Mouse (Mus musculus) hindbrain, embryonic 14.5 days (tissue): ENCODE results near the gene Gskip. TPM values are rescaled to one million over a fixed set of nuclear protein-coding genes. Genes with fewer than 3 reads are reported as not detected.

ENCODE experiments used
- ATAC-seq: fragments of 200-750 bp; cut with Nextera tagmentation; 2 replicates; pipeline ENCODE4 v1.8.0; 2017; ENCODE audit warnings: moderate number of reproducible peaks, mild to moderate bottlenecking, moderate TSS enrichment, moderate library complexity; ENCODE audit not compliant: low FRiP score
- DNase-seq: peaks from one replicate; pipeline ENCODE4 v3.0.0-alpha.2; 2015; ENCODE audit warnings: low spot score
- H3K27ac ChIP-seq: fragments of 300-500 bp; sonication (generic); 2 replicates; pipeline ENCODE4 v1.5.1; 2014; ENCODE audit warnings: mild to moderate bottlenecking, moderate library complexity
- H3K27me3 ChIP-seq: fragments of 300-500 bp; sonication (generic); 2 replicates; pipeline ENCODE4 v1.6.1; 2014; ENCODE audit warnings: mild to moderate bottlenecking, low read length, mixed read lengths; ENCODE audit not compliant: control insufficient read depth, insufficient read depth
- H3K36me3 ChIP-seq: fragments of 300-500 bp; sonication (generic); replicated peaks from 2 replicates; pipeline ENCODE4 v1.6.1; 2014; ENCODE audit not compliant: control insufficient read depth, insufficient read depth
- H3K4me1 ChIP-seq: fragments of 300-500 bp; sonication (generic); replicated peaks from 2 replicates; pipeline ENCODE4 v1.6.1; 2014; ENCODE audit warnings: antibody characterized with exemption, low read length, mixed read lengths; ENCODE audit not compliant: control insufficient read depth, insufficient read depth
- H3K4me2 ChIP-seq: fragments of 300-500 bp; sonication (generic); replicated peaks from 2 replicates; pipeline ENCODE4 v1.6.1; 2014; ENCODE audit warnings: mild to moderate bottlenecking, moderate library complexity
- H3K4me3 ChIP-seq: fragments of 300-500 bp; sonication (generic); replicated peaks from 2 replicates; pipeline ENCODE4 v1.5.1; 2014; ENCODE audit warnings: mild to moderate bottlenecking, low read length
- H3K9ac ChIP-seq: fragments of 300-500 bp; sonication (generic); 2 replicates; pipeline ENCODE4 v1.6.1; 2014
- H3K9me3 ChIP-seq: fragments of 300-500 bp; sonication (generic); 2 replicates; pipeline ENCODE4 v1.6.1; 2016; ENCODE audit warnings: low read length; ENCODE audit not compliant: control insufficient read depth
- WGBS: fragments of 180-500 bp; shearing (Covaris S2); extraction: QIAGEN DNeasy Blood & Tissue Kit; methylation state at CpG from one replicate; pipeline ENCODE4 v1.1.7; 2014; 5-methylcytosine and 5-hydroxymethylcytosine counted together
- polyA plus RNA-seq: library from polyadenylated mRNA; unstranded; fragments of >200 nt; fragmentation: Nextera tagmentation; extraction: Ambion mirVana; gene quantifications from 2 replicates; pipeline ENCODE4 v1.2.1, GENCODE M21; 2014

Gskip gene
- 28.3 and 30.1 TPM in 2 replicates for polyA plus RNA-seq

GRCm38 (mm10) chr12:105683933-105684901, at the start of gene Gskip:
TSS of gene Gskip (plus strand) at chr12:105684829.
- Histone ChIP-seq H3K36me3 (peaks cover 7% of the 10 kb centered on the region), H3K9me3 (no peaks in the 10 kb centered on the region), H3K27me3 (no peaks in the 10 kb centered on the region), H3K4me1 (peaks cover 31% of the 10 kb centered on the region), H3K9ac (peak within 1 kb of the TSS; percentile 82), H3K4me3 (peak within 1 kb of the TSS; percentile 86), H3K27ac (peak within 1 kb of the TSS; percentile 95), H3K4me2 (peak within 1 kb of the TSS; percentile 84)
- peak; percentile 57 for DNase-seq
- WGBS: 2% methylated on average over 40 of the region's 41 CpGs
- peak; percentile 47 for ATAC-seq

DNA sequence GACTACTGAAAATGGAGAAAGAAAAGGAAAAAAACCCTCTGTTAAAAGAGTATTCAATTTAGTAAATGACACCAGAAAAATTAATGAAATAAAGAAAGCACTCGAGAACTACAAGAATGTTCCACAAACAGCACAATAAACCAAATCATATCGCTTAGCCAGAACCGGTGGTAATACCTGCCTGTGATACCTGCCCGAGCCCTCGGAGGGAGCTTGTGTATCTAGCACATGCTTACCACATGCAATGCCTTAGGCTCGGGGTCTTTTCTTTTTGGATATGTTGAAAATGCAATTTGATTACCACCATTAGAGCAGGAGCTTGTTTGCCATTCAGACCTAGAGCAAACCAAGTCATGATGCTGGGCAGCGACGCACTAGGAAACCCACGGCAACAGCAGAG, 48.1 kb upstream of the Gskip start:
- no peak overlapping the region for H3K27ac ChIP-seq
- H3K9me3 ChIP-seq: no peaks in the 10 kb centered on the region
- no peaks in the 10 kb centered on the region for H3K4me1 ChIP-seq
- H3K36me3 ChIP-seq: peaks cover 96% of the 10 kb centered on the region
- WGBS: 92% methylated on average over 9 of the region's 9 CpGs
- H3K27me3 ChIP-seq: no peaks in the 10 kb centered on the region
- DNase-seq: no peak
- no peak for ATAC-seq
- no peak overlapping the region for H3K9ac ChIP-seq
- H3K4me2 ChIP-seq: no peak overlapping the region
- no peak overlapping the region for H3K4me3 ChIP-seq

GRCm38 (mm10) chr12:105637554-105637953, 47.1 kb upstream of the Gskip start:
- no peak overlapping the region for H3K9ac ChIP-seq
- ATAC-seq: no peak
- no peak overlapping the region for H3K27ac ChIP-seq
- 79% methylated on average over 4 of the region's 4 CpGs for WGBS
- no peaks in the 10 kb centered on the region for H3K9me3 ChIP-seq
- H3K4me1 ChIP-seq: no peaks in the 10 kb centered on the region
- no peak overlapping the region for H3K4me3 ChIP-seq
- peaks cover 99% of the 10 kb centered on the region for H3K36me3 ChIP-seq
- DNase-seq: no peak
- no peaks in the 10 kb centered on the region for H3K27me3 ChIP-seq
- H3K4me2 ChIP-seq: no peak overlapping the region

- H3K4me2 ChIP-seq: no peak overlapping the region
- H3K4me3 ChIP-seq: no peak overlapping the region
- peaks cover 97% of the 10 kb centered on the region for H3K36me3 ChIP-seq
- ATAC-seq: no peak
- DNase-seq: no peak
- H3K27ac ChIP-seq: no peak overlapping the region
- no peaks in the 10 kb centered on the region for H3K4me1 ChIP-seq
- no peaks in the 10 kb centered on the region for H3K9me3 ChIP-seq
- WGBS: 96% methylated on average over 11 of the region's 11 CpGs
- no peaks in the 10 kb centered on the region for H3K27me3 ChIP-seq
- H3K9ac ChIP-seq: no peak overlapping the region
Measured at GRCm38 (mm10) chr12:105642770-105643321, 41.8 kb upstream of the Gskip start.

DNA sequence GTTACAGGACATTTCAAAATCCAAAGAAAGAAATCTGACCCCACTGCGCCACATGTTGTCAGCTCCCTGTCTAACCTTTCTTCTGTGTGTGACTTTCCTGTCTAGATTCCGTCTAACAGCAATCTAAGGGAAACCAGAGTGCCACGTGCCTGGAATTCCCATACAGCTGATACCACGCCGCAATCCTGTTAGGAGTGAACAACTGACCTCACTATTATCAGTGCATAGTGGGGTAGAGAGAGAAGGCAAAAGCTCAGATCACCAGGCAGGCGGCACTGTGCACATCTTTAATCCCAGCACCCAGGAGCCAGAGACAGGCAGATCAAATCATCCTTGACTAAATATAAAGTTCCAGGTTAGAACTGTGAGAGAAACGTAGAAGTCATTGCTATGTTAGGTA, 28.8 kb upstream of the Gskip start:
- 96% methylated on average over 7 of the region's 7 CpGs for WGBS
- DNase-seq: no peak
- no peak overlapping the region for H3K9ac ChIP-seq
- no peak overlapping the region for H3K27ac ChIP-seq
- ATAC-seq: no peak
- H3K36me3 ChIP-seq: peaks cover 99% of the 10 kb centered on the region
- no peak overlapping the region for H3K4me2 ChIP-seq
- no peak overlapping the region for H3K4me3 ChIP-seq
- no peaks in the 10 kb centered on the region for H3K4me1 ChIP-seq
- H3K9me3 ChIP-seq: no peaks in the 10 kb centered on the region
- H3K27me3 ChIP-seq: no peaks in the 10 kb centered on the region

DNA sequence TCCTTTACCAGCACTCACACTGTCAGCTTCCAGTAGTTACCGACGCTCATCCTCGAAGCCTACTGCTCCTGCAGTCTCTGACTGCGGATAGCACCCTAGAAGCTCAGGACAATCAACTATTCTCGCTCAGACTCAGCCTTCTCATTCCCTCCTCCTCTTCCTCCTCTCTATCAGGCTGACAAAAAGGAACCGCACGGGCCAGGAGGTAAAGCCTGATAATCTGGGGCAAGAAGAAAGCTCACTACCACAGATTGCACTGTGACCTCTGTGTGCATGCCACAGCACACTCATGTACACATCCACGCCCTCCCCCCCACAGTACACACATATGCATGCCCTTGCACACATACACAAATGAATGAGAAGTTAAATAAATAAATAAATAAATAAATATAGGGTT, 8.4 kb upstream of the Gskip start:
- peaks cover 22% of the 10 kb centered on the region for H3K36me3 ChIP-seq
- DNase-seq: no peak
- H3K9me3 ChIP-seq: no peaks in the 10 kb centered on the region
- H3K27me3 ChIP-seq: no peaks in the 10 kb centered on the region
- no peak overlapping the region for H3K4me3 ChIP-seq
- no peaks in the 10 kb centered on the region; the same call in 1 of the 2 replicates for H3K4me1 ChIP-seq
- no peak overlapping the region for H3K27ac ChIP-seq
- ATAC-seq: no peak
- no peak overlapping the region for H3K4me2 ChIP-seq
- H3K9ac ChIP-seq: no peak overlapping the region
- WGBS: 90% methylated on average over 8 of the region's 8 CpGs

GRCm38 (mm10) chr12:105678211-105678610, 6.4 kb upstream of the Gskip start:
- H3K4me2 ChIP-seq: no peak overlapping the region
- no peaks in the 10 kb centered on the region for H3K27me3 ChIP-seq
- H3K4me1 ChIP-seq: peaks cover 9% of the 10 kb centered on the region
- H3K9ac ChIP-seq: no peak overlapping the region
- no peak overlapping the region for H3K27ac ChIP-seq
- WGBS: 95% methylated on average over 7 of the region's 7 CpGs
- ATAC-seq (no peak), DNase-seq (no peak)
- no peaks in the 10 kb centered on the region for H3K9me3 ChIP-seq
- no peak overlapping the region for H3K4me3 ChIP-seq
- peaks cover 12% of the 10 kb centered on the region for H3K36me3 ChIP-seq

DNA sequence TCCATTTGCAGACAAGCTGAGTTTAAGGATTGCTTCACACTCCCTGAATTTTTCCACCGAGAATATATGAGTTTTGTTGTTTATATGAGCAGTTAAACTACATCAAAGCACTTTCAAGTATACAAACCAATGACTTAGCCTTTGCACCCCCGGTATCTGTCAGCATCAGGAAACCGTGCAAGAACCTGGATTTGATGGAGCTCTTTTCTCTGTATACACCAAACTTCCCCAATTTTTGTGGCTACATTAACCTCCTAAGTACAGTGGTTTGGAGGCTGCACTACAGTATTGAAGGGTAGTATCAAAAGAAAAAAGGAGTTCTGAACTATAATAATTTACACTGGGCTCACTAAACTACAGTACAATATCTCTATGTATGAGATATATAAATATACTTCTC, 5.9 kb upstream of the Gskip start:
- DNase-seq: no peak
- no peak overlapping the region for H3K9ac ChIP-seq
- H3K4me2 ChIP-seq: no peak overlapping the region
- H3K4me3 ChIP-seq: no peak overlapping the region
- H3K9me3 ChIP-seq: no peaks in the 10 kb centered on the region
- peaks cover 7% of the 10 kb centered on the region for H3K36me3 ChIP-seq
- H3K4me1 ChIP-seq: peaks cover 15% of the 10 kb centered on the region
- H3K27me3 ChIP-seq: no peaks in the 10 kb centered on the region
- H3K27ac ChIP-seq: no peak overlapping the region
- no peak for ATAC-seq
- WGBS: 93% methylated on average over 3 of the region's 3 CpGs

DNA sequence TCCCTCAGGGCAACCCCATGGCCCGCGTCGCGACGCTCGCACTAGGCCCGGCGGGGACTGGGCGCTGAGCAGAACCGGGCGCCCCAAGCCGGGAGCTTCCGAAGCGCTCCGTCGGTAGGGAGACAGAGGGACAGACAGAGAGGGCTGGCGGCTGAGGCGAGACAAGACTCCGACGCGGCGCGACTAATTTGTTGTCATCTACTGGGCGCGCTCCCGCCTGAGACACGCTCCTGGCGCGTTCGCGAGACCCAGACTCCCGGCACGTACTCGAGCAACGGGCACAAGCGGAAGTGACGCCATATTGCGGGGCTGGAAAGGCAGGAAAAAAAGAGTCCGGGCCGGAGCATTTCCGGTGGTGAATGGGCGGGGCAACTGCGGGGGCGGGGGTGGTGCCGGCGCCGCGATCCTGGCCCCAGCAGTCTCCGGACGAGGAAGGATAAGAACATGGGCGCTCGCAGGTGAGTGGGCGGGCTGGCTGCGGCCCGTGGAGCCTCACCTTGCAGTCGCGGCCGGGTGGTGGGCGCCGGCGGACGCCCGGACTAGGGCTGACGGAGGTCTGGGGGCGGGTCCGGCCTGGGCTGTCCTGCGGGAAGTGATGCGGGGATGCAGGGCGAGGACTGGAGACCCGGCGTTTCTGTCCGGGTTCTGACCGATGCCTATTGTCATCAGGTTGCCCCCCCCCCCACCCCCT, 517 bp downstream of the Gskip start, which contains the start of gene Atg2b:
Gene Atg2b, minus strand, starts transcription at position 211 of the 691 bp plus-strand sequence.
- H3K9ac ChIP-seq: peak within 1 kb of the TSS; percentile 82

More for the DNA sequence above, 517 bp downstream of the Gskip start, which contains the start of gene Atg2b:
- H3K4me1 ChIP-seq: peaks cover 31% of the 10 kb centered on the region
- WGBS: 3% methylated on average over 70 of the region's 73 CpGs
- H3K4me2 ChIP-seq: peak within 1 kb of the TSS; percentile 84
- DNase-seq: peak; percentile 99
- H3K9me3 ChIP-seq: no peaks in the 10 kb centered on the region
- H3K4me3 ChIP-seq: peak within 1 kb of the TSS; percentile 86
- no peaks in the 10 kb centered on the region for H3K27me3 ChIP-seq
- ATAC-seq: peak; percentile 92
- peak within 1 kb of the TSS; percentile 95 for H3K27ac ChIP-seq
- peaks cover 17% of the 10 kb centered on the region for H3K36me3 ChIP-seq
